ENCODE assay signal across 8 mouse cellular contexts in the genomic region with DNA sequence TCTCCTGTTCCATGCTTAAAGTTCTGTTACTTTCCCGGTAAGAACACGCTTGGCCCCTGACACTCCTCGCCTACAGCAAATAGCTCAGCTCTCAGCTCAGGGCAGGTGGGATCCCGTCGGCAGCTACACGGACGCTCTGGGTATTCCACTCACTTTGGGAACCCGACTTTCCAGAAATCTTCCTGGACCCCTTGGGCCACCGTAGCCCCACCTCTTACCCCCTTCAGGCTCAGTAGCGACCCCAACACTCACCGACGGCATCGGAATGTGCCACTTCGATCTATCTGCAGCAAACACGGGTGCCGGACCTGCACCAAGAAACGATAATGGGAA. TPM values are rescaled to one million over a fixed set of nuclear protein-coding genes. Genes with fewer than 3 reads are reported as not detected.
DNase-seq lines count a peak whose midpoint lies in the region; ATAC-seq and TF ChIP-seq lines count a peak whose summit lies in the region.

A gene (plus strand): TSS at position 244 of the 333 bp plus-strand sequence.

- under 1% methylated on average over 17 of the region's 17 CpGs for WGBS in liver, adult 2 months
- WGBS in intestine, embryonic 14.5 days: 0% methylated on average over 17 of the region's 17 CpGs
- under 1% methylated on average over 17 of the region's 17 CpGs for WGBS in midbrain, embryonic 10.5 days

- H3K4me3 ChIP-seq in liver, adult 2 months (ENCODE audit: insufficient read depth, low read depth, low read length): peak within 1 kb of the TSS; percentile 68
- peak within 1 kb of the TSS; percentile 69 for H3K4me3 ChIP-seq in intestine, embryonic 14.5 days (ENCODE audit: low read depth, low read length)
- H3K4me3 ChIP-seq in midbrain, embryonic 10.5 days: peak within 1 kb of the TSS; percentile 85

- peak within 1 kb of the TSS; percentile 87 for H3K27ac ChIP-seq in liver, adult 2 months (replicated peaks; ENCODE audit: insufficient read depth, low read depth, low read length)
- H3K27ac ChIP-seq in intestine, embryonic 14.5 days (ENCODE audit: low read depth): peak within 1 kb of the TSS; percentile 96
- peak within 1 kb of the TSS; percentile 94 for H3K27ac ChIP-seq in midbrain, embryonic 10.5 days (replicated peaks)

- H3K36me3 ChIP-seq in liver, adult 2 months (ENCODE audit: control insufficient read depth, insufficient read depth, low read length): no peaks in the 10 kb centered on the region; the same call in 1 of the 2 replicates
- H3K36me3 ChIP-seq in intestine, embryonic 14.5 days (ENCODE audit: control insufficient read depth, insufficient read depth, low read length): no peaks in the 10 kb centered on the region; the same call in 1 of the 2 replicates
- peaks cover 12% of the 10 kb centered on the region for H3K36me3 ChIP-seq in midbrain, embryonic 10.5 days

- H3K79me2 ChIP-seq in liver, adult 2 months (ENCODE audit: control insufficient read depth, insufficient read depth, low read length): peaks cover 12% of the 10 kb centered on the region; the same call in 1 of the 2 replicates

- peaks cover 7% of the 10 kb centered on the region for H3K4me1 ChIP-seq in liver, adult 2 months (ENCODE audit: control insufficient read depth, insufficient read depth, low read length)
- peaks cover 9% of the 10 kb centered on the region for H3K4me1 ChIP-seq in intestine, embryonic 14.5 days (replicated peaks; ENCODE audit: control insufficient read depth, insufficient read depth, low read length)
- peaks cover 27% of the 10 kb centered on the region for H3K4me1 ChIP-seq in midbrain, embryonic 10.5 days

- peak; percentile 78 for ATAC-seq in intestine, embryonic 14.5 days (replicated peaks; ENCODE audit: low FRiP score, low TSS enrichment, low read depth)

- DNase-seq in liver, adult 2 months (ENCODE audit: extremely low read depth, low read depth, low spot score): no peak
- no peak for DNase-seq in liver
- DNase-seq in adrenal gland, postnatal 25 days: peak; percentile 63
- no peak for DNase-seq in gastrocnemius, postnatal 10 days
- DNase-seq in intestine, embryonic 14.5 days (ENCODE audit: low spot score): no peak
- DNase-seq in midbrain, embryonic 10.5 days (ENCODE audit: low spot score): no peak
- DNase-seq in ovary, postnatal 10 days (ENCODE audit: low spot score): no peak
- DNase-seq in frontal cortex, postnatal 25 days (ENCODE audit: low spot score in 2 of 2): no peak

- H3K27me3 ChIP-seq in liver, adult 2 months (ENCODE audit: control insufficient read depth, insufficient read depth, low read length): no peaks in the 10 kb centered on the region
- H3K27me3 ChIP-seq in intestine, embryonic 14.5 days (replicated peaks; ENCODE audit: control insufficient read depth, insufficient read depth, low read length): no peaks in the 10 kb centered on the region
- H3K27me3 ChIP-seq in midbrain, embryonic 10.5 days (ENCODE audit: low read depth, poor library complexity, severe bottlenecking): no peaks in the 10 kb centered on the region

- no peaks in the 10 kb centered on the region for H3K9me3 ChIP-seq in intestine, embryonic 14.5 days (ENCODE audit: control insufficient read depth, low read length)
- peaks cover 14% of the 10 kb centered on the region; the same call in 1 of the 2 replicates for H3K9me3 ChIP-seq in midbrain, embryonic 10.5 days (replicated peaks)

- no peak for TF ChIP-seq POLR2A in liver, adult 2 months (IDR thresholded peaks at IDR 0.05; ENCODE audit: extremely low read depth, insufficient read depth, low read length)

- TF ChIP-seq CTCF in liver, adult 2 months (IDR thresholded peaks at IDR 0.05; ENCODE audit: low read depth, low read length): no peak

- peak within 1 kb of the TSS; percentile 78 for H3K9ac ChIP-seq in liver, adult 2 months (ENCODE audit: low read depth, low read length)
- H3K9ac ChIP-seq in intestine, embryonic 14.5 days (ENCODE audit: low read length): peak within 1 kb of the TSS; percentile 82

- H3K4me2 ChIP-seq in intestine, embryonic 14.5 days (ENCODE audit: low read length): peak within 1 kb of the TSS; percentile 88

RNA-seq across cellular contexts. Expression of the gene that starts here (rescaled TPM):
- 20.0 and 26.5 TPM in 2 replicates for total RNA-seq in liver, adult 2 months (2014; rRNA removed)
- 10.7 and 13.9 TPM in 2 replicates for polyA plus RNA-seq in liver, adult 2 months (2012; rRNA removed)
- total RNA-seq in adrenal gland, postnatal 25 days (2021): 26.0 and 42.9 TPM in 2 replicates
- total RNA-seq in gastrocnemius, postnatal 10 days (2021): 10 to 100 TPM; 29.1 to 30.8 TPM
- polyA plus RNA-seq in intestine, embryonic 14.5 days (2014; fragmentation: Nextera tagmentation; extraction: Ambion mirVana): 7.4 and 9.4 TPM in 2 replicates
- polyA plus RNA-seq in midbrain, embryonic 10.5 days (2016; fragmentation: Nextera tagmentation; extraction: Ambion mirVana): 7.1 and 8.7 TPM in 2 replicates
